Mouse (Mus musculus): Measurements from ENCODE around the gene Rpl41. TPM values are rescaled to one million over a fixed set of nuclear protein-coding genes. Genes with fewer than 3 reads are reported as not detected.
A peak's percentile ranks its signal among the peaks of the same experiment; 100 is the strongest.

Rpl41 gene
- polyA plus RNA-seq, 1 experiment = 2,108 TPM

GRCm38 (mm10) chr10:128526366-128527356, 22.4 kb downstream of the Rpl41 start:
- Histone ChIP-seq H3K27me3 (ENCODE audit: control insufficient read depth, insufficient read depth, low read length) (no peaks in the 10 kb centered on the region), H3K4me3 (ENCODE audit: control insufficient read depth, insufficient read depth, low read length) (peak overlapping the region; percentile 31), H3K36me3 (ENCODE audit: control insufficient read depth, insufficient read depth, low read length) (no peaks in the 10 kb centered on the region), H3K27ac (ENCODE audit: control insufficient read depth, insufficient read depth, low read length) (peak overlapping the region; percentile 27; the same call in 1 of the 2 replicates), H3K4me1 (replicated peaks; ENCODE audit: control insufficient read depth, insufficient read depth, low read length) (peaks cover 8% of the 10 kb centered on the region; the same call in 1 of the 2 replicates)
- TF ChIP-seq CTCF (IDR thresholded peaks at IDR 0.05; ENCODE audit: borderline replicate concordance, control insufficient read depth, extremely low read depth, insufficient read depth, low read length, poor library complexity) (no peak), POLR2A (IDR thresholded peaks at IDR 0.05; ENCODE audit: control insufficient read depth, extremely low read depth, insufficient read depth, low read length, poor library complexity) (no peak)
- no peak for DNase-seq
- 34% methylated on average over 28 of the region's 28 CpGs for WGBS

GRCm38 (mm10) chr10:128525671-128526308, 23.3 kb downstream of the Rpl41 start, which contains the start of gene Esyt1:
Gene Esyt1 (minus strand): TSS chr10:128525871.
- peak; percentile 48; the same call in 1 of the 2 replicates for TF ChIP-seq POLR2A (IDR thresholded peaks at IDR 0.05; ENCODE audit: control insufficient read depth, extremely low read depth, insufficient read depth, low read length, poor library complexity)
- TF ChIP-seq CTCF (IDR thresholded peaks at IDR 0.05; ENCODE audit: borderline replicate concordance, control insufficient read depth, extremely low read depth, insufficient read depth, low read length, poor library complexity) = no peak; the same call in 1 of the 2 replicates
- WGBS = under 1% methylated on average over 37 of the region's 37 CpGs
- no peaks in the 10 kb centered on the region for H3K36me3 ChIP-seq (ENCODE audit: control insufficient read depth, insufficient read depth, low read length)
- DNase-seq = peak; percentile 86
- peak within 1 kb of the TSS; percentile 90 for H3K4me3 ChIP-seq (ENCODE audit: control insufficient read depth, insufficient read depth, low read length)
- peaks cover 8% of the 10 kb centered on the region; the same call in 1 of the 2 replicates for H3K4me1 ChIP-seq (replicated peaks; ENCODE audit: control insufficient read depth, insufficient read depth, low read length)
- H3K27ac ChIP-seq (ENCODE audit: control insufficient read depth, insufficient read depth, low read length) = peak within 1 kb of the TSS; percentile 80
- H3K27me3 ChIP-seq (ENCODE audit: control insufficient read depth, insufficient read depth, low read length) = no peaks in the 10 kb centered on the region

- peak; percentile 17; the same call in 1 of the 2 replicates for TF ChIP-seq POLR2A (IDR thresholded peaks at IDR 0.05; ENCODE audit: control insufficient read depth, extremely low read depth, insufficient read depth, low read length, poor library complexity)
- 0 out of 2 replicates have a peak, but pooled peaks have one; percentile 30 for TF ChIP-seq CTCF (IDR thresholded peaks at IDR 0.05; ENCODE audit: borderline replicate concordance, control insufficient read depth, extremely low read depth, insufficient read depth, low read length, poor library complexity)
- peak overlapping the region; percentile 90 for H3K4me3 ChIP-seq (ENCODE audit: control insufficient read depth, insufficient read depth, low read length)
- H3K27ac ChIP-seq (ENCODE audit: control insufficient read depth, insufficient read depth, low read length) = peak overlapping the region; percentile 80
- H3K4me1 ChIP-seq (replicated peaks; ENCODE audit: control insufficient read depth, insufficient read depth, low read length) = peaks cover 8% of the 10 kb centered on the region; the same call in 1 of the 2 replicates
- H3K36me3 ChIP-seq (ENCODE audit: control insufficient read depth, insufficient read depth, low read length) = peaks cover 7% of the 10 kb centered on the region
- H3K27me3 ChIP-seq (ENCODE audit: control insufficient read depth, insufficient read depth, low read length) = no peaks in the 10 kb centered on the region
- peak; percentile 74 for DNase-seq
- WGBS = under 1% methylated on average over 58 of the region's 58 CpGs
These were observed 24.1 kb downstream of the Rpl41 start for GRCm38 (mm10) chr10:128524732-128525662.

- TF ChIP-seq POLR2A (IDR thresholded peaks at IDR 0.05; ENCODE audit: control insufficient read depth, extremely low read depth, insufficient read depth, low read length, poor library complexity) (0 out of 2 replicates have a peak, but pooled peaks have one; percentile 34), CTCF (IDR thresholded peaks at IDR 0.05; ENCODE audit: borderline replicate concordance, control insufficient read depth, extremely low read depth, insufficient read depth, low read length, poor library complexity) (no peak)
- Histone ChIP-seq H3K4me3 (ENCODE audit: control insufficient read depth, insufficient read depth, low read length) (peak overlapping the region; percentile 90), H3K27me3 (ENCODE audit: control insufficient read depth, insufficient read depth, low read length) (no peaks in the 10 kb centered on the region), H3K27ac (ENCODE audit: control insufficient read depth, insufficient read depth, low read length) (peak overlapping the region; percentile 80), H3K4me1 (replicated peaks; ENCODE audit: control insufficient read depth, insufficient read depth, low read length) (peaks cover 8% of the 10 kb centered on the region; the same call in 1 of the 2 replicates), H3K36me3 (ENCODE audit: control insufficient read depth, insufficient read depth, low read length) (peaks cover 12% of the 10 kb centered on the region)
- WGBS = 16% methylated on average over 11 of the region's 11 CpGs
- peak; percentile 47 for DNase-seq
These were observed 24.9 kb downstream of the Rpl41 start for GRCm38 (mm10) chr10:128524111-128524731.

GRCm38 (mm10) chr10:128522351-128522750, 26.8 kb downstream of the Rpl41 start:
- Histone ChIP-seq H3K4me1 (replicated peaks; ENCODE audit: control insufficient read depth, insufficient read depth, low read length) (peaks cover 8% of the 10 kb centered on the region; the same call in 1 of the 2 replicates), H3K4me3 (ENCODE audit: control insufficient read depth, insufficient read depth, low read length) (no peak overlapping the region), H3K27ac (ENCODE audit: control insufficient read depth, insufficient read depth, low read length) (no peak overlapping the region), H3K36me3 (ENCODE audit: control insufficient read depth, insufficient read depth, low read length) (peaks cover 20% of the 10 kb centered on the region), H3K27me3 (ENCODE audit: control insufficient read depth, insufficient read depth, low read length) (no peaks in the 10 kb centered on the region)
- 88% methylated on average over 6 of the region's 6 CpGs for WGBS
- TF ChIP-seq POLR2A (IDR thresholded peaks at IDR 0.05; ENCODE audit: control insufficient read depth, extremely low read depth, insufficient read depth, low read length, poor library complexity) = no peak
- TF ChIP-seq CTCF (IDR thresholded peaks at IDR 0.05; ENCODE audit: borderline replicate concordance, control insufficient read depth, extremely low read depth, insufficient read depth, low read length, poor library complexity) = no peak
- no peak for DNase-seq

All from thymus, adult 2 months (tissue).